Mouse (Mus musculus): ENCODE data around the gene N6amt1. TPM values are rescaled to one million over a fixed set of nuclear protein-coding genes. Genes with fewer than 3 reads are reported as not detected.

N6amt1 gene
- 15.4 to 21.4 TPM (median 21.2 TPM) in 4 replicates for total RNA-seq (2023; ENCODE audit: inconsistent age)

GRCm38 (mm10) chr16:87354075-87354583 lies at the start of gene N6amt1:
Gene N6amt1, plus strand, starts transcription at chr16:87354185.

Other genes starting within 250 kb of the N6amt1 start
- gene Ltn1, start 78.4 kb downstream of the N6amt1 start, total RNA-seq (2023; ENCODE audit: inconsistent age): 42.1 to 50.0 TPM (median 46.0 TPM) in 4 replicates
- 5.1 to 8.9 TPM (median 6.2 TPM) in 4 replicates for gene Rwdd2b, start 86.4 kb downstream of the N6amt1 start, total RNA-seq (2023; ENCODE audit: inconsistent age)
- gene Usp16, start 100.5 kb downstream of the N6amt1 start, total RNA-seq (2023; ENCODE audit: inconsistent age): 154 to 176 TPM (median 157 TPM) in 4 replicates
- 156 to 193 TPM (median 161 TPM) in 4 replicates for gene Cct8, start 141.7 kb downstream of the N6amt1 start, total RNA-seq (2023; ENCODE audit: inconsistent age)
- gene Map3k7cl, start 199.1 kb downstream of the N6amt1 start, total RNA-seq (2023; ENCODE audit: inconsistent age): not detected in 4 replicates